9 mouse cellular contexts compared by ENCODE assay signal in the genomic region with DNA sequence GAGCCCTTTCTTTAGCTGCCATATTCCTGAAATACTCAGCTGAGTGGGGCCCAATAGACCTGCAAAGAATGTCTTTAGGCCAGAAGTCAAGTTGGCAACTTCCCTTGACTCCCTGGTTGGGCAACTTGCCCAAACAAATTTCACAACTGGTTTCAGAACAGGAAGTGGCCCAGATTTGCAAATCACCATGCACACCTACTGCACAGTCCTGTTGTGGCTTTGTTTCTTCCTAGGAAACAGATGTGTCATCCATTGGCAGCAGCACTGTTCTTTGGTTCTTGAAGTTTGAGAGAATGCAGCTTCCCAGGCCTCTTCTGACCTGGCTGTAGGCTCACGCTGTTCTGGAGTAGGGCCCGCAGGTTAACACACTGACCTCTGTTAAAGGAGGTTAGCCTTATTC. TPM values are rescaled to one million over a fixed set of nuclear protein-coding genes. Genes with fewer than 3 reads are reported as not detected.
DNase-seq lines count a peak whose midpoint lies in the region; ATAC-seq and TF ChIP-seq lines count a peak whose summit lies in the region.
"Had no signal": no experiment of that assay in that cellular context is flagged by ENCODE, and none has a peak within 500 bp of the region (broad histone marks: within the 10 kb centered on the region; RNA-seq: fewer than 3 reads in every experiment).

No protein-coding gene starts in this region.

- no peak overlapping the region for H3ac ChIP-seq in C2C12 (ENCODE audit: control insufficient read depth, insufficient read length, low read depth)

- WGBS in embryonic facial prominence, embryonic 13.5 days, result 85% methylated on average over 2 of the region's 2 CpGs
- 89% methylated on average over 2 of the region's 2 CpGs for WGBS in embryonic facial prominence, embryonic 10.5 days

- H3K36me3 ChIP-seq in embryonic facial prominence, embryonic 13.5 days, result no peaks in the 10 kb centered on the region
- H3K36me3 ChIP-seq in embryonic facial prominence, embryonic 10.5 days (replicated peaks), result no peaks in the 10 kb centered on the region
- H3K36me3 ChIP-seq in C2C12 (ENCODE audit: control insufficient read depth, insufficient read depth), result no peaks in the 10 kb centered on the region
- H3K36me3 ChIP-seq: heart, embryonic 13.5 days had no signal

- H3K4me2 ChIP-seq in embryonic facial prominence, embryonic 13.5 days, result no peak overlapping the region
- H3K4me2 ChIP-seq: heart, embryonic 13.5 days had no signal

- H3K79me2 ChIP-seq in C2C12 (ENCODE audit: control insufficient read depth, insufficient read depth), result no peaks in the 10 kb centered on the region

- H3K79me3 ChIP-seq in C2C12 (ENCODE audit: low read depth), result no peaks in the 10 kb centered on the region

- no peak overlapping the region for H3K9ac ChIP-seq in embryonic facial prominence, embryonic 13.5 days
- H3K9ac ChIP-seq: heart, embryonic 13.5 days had no signal

- no peak overlapping the region for H3K4me3 ChIP-seq in embryonic facial prominence, embryonic 13.5 days
- no peak overlapping the region for H3K4me3 ChIP-seq in embryonic facial prominence, embryonic 10.5 days
- H3K4me3 ChIP-seq in C2C12 (ENCODE audit: insufficient read depth, poor library complexity, severe bottlenecking), result no peak overlapping the region
- H3K4me3 ChIP-seq: heart, embryonic 13.5 days had no signal

- DNase-seq in embryonic facial prominence, embryonic 10.5 days (ENCODE audit: low spot score), result no peak
- peak; percentile 29 for DNase-seq in heart, postnatal 4 days
- DNase-seq in thymus, postnatal 0 days (ENCODE audit: low spot score), result no peak
- no peak for DNase-seq in embryo, embryonic 9.5 days (ENCODE audit: extremely low spot score)
- DNase-seq in layer of hippocampus, postnatal 36 days, result no peak

- 0 out of 2 replicates have a peak, but pooled peaks have one; percentile 26 for ATAC-seq in embryonic facial prominence, embryonic 13.5 days (ENCODE audit: insufficient number of reproducible peaks, insufficient read depth, low FRiP score, low TSS enrichment, low read depth)
- ATAC-seq in megakaryocyte, adult 5-6 weeks (ENCODE audit: poor library complexity, severe bottlenecking), result peak; percentile 85

- no peaks in the 10 kb centered on the region for H3K4me1 ChIP-seq in embryonic facial prominence, embryonic 13.5 days
- peaks cover 4% of the 10 kb centered on the region for H3K4me1 ChIP-seq in embryonic facial prominence, embryonic 10.5 days

- TF ChIP-seq CTCF in C2C12 (IDR thresholded peaks at IDR 0.05; ENCODE audit: control insufficient read depth, insufficient read depth, insufficient read length), result no peak

- H3K9me3 ChIP-seq in embryonic facial prominence, embryonic 13.5 days, result no peaks in the 10 kb centered on the region
- H3K9me3 ChIP-seq in embryonic facial prominence, embryonic 10.5 days, result no peaks in the 10 kb centered on the region
- H3K9me3 ChIP-seq: heart, embryonic 13.5 days had no signal

- H3K27ac ChIP-seq in embryonic facial prominence, embryonic 13.5 days, result no peak overlapping the region
- H3K27ac ChIP-seq in embryonic facial prominence, embryonic 10.5 days (replicated peaks), result no peak overlapping the region
- H3K27ac ChIP-seq: heart, embryonic 13.5 days had no signal

- H3K27me3 ChIP-seq in embryonic facial prominence, embryonic 13.5 days, result no peaks in the 10 kb centered on the region
- H3K27me3 ChIP-seq in embryonic facial prominence, embryonic 10.5 days (replicated peaks; ENCODE audit: low read depth, poor library complexity, severe bottlenecking), result no peaks in the 10 kb centered on the region
- H3K27me3 ChIP-seq in C2C12 (ENCODE audit: control insufficient read depth, insufficient read depth, insufficient read length), result no peaks in the 10 kb centered on the region
- H3K27me3 ChIP-seq: heart, embryonic 13.5 days had no signal

TF ChIP-seq in C2C12, 6 proteins besides CTCF, POLR2A, EP300 and RAD21:
- TF ChIP-seq MAX (IDR thresholded peaks at IDR 0.05) (no peak), FOSL1 (IDR thresholded peaks at IDR 0.05; ENCODE audit: insufficient read depth, low read length, poor library complexity, severe bottlenecking) (no peak), CEBPB (IDR thresholded peaks at IDR 0.05; ENCODE audit: low read depth) (peak; percentile 91), USF1 (IDR thresholded peaks at IDR 0.05; ENCODE audit: low read depth) (no peak)

RNA-seq across cellular contexts. Expression of a gene that starts 6.9 kb away (rescaled TPM):
- polyA plus RNA-seq in embryonic facial prominence, embryonic 13.5 days (2015; fragmentation: Nextera tagmentation; extraction: Ambion mirVana), result 13.7 and 13.9 TPM in 2 replicates
- polyA plus RNA-seq in embryonic facial prominence, embryonic 10.5 days (2016; fragmentation: Nextera tagmentation; extraction: Ambion mirVana), result 14.0 and 14.3 TPM in 2 replicates
- 34.3 TPM for polyA plus RNA-seq in C2C12 (2012; fragmentation: generic; extraction: Trizol)
- total RNA-seq in heart, postnatal 4 days (2021), result 10 to 100 TPM; 29.2 to 31.0 TPM
- 95.9 and 115 TPM in 2 replicates for total RNA-seq in megakaryocyte, adult 5-6 weeks (2015)
- 37.2 and 62.2 TPM in 2 replicates for total RNA-seq in megakaryocyte, adult 5-6 weeks (2017)
- 39.0 and 39.1 TPM in 2 replicates for polyA plus RNA-seq in thymus, postnatal 0 days (2015; fragmentation: Nextera tagmentation; extraction: Ambion mirVana)
- total RNA-seq in layer of hippocampus, postnatal 36 days (2021), result 100 to 1,000 TPM; 149 to 155 TPM

RNA-seq across cellular contexts. Expression of a gene that starts 15.2 kb away (rescaled TPM):
- 56.1 and 57.5 TPM in 2 replicates for polyA plus RNA-seq in embryonic facial prominence, embryonic 13.5 days (2015; fragmentation: Nextera tagmentation; extraction: Ambion mirVana)
- 5.1 and 6.0 TPM in 2 replicates for polyA plus RNA-seq in embryonic facial prominence, embryonic 10.5 days (2016; fragmentation: Nextera tagmentation; extraction: Ambion mirVana)
- not detected for polyA plus RNA-seq in C2C12 (2012; fragmentation: generic; extraction: Trizol)
- total RNA-seq in heart, postnatal 4 days (2021), result 1 to 10 TPM; 3.0 TPM
- not detected in 2 replicates for total RNA-seq in megakaryocyte, adult 5-6 weeks (2015)
- not detected in 2 replicates for total RNA-seq in megakaryocyte, adult 5-6 weeks (2017)
- 0.20 and 0.41 TPM in 2 replicates for polyA plus RNA-seq in thymus, postnatal 0 days (2015; fragmentation: Nextera tagmentation; extraction: Ambion mirVana)
- total RNA-seq in layer of hippocampus, postnatal 36 days (2021), result 1 to 10 TPM; 2.5 to 4.1 TPM
